Mouse (Mus musculus) erythroblast, adult 5-6 weeks (primary cell): ENCODE data around the gene Cmtm4. TPM values are rescaled to one million over a fixed set of nuclear protein-coding genes. Genes with fewer than 3 reads are reported as not detected.
A peak's percentile ranks its signal among the peaks of the same experiment; 100 is the strongest.

ENCODE experiments used
- ATAC-seq: replicated peaks from 2 replicates; pipeline ENCODE4 v1.8.0; 2016; ENCODE audit warnings: moderate number of reproducible peaks, mild to moderate bottlenecking, moderate TSS enrichment, inconsistent platforms; ENCODE audit not compliant: poor library complexity, low FRiP score, severe bottlenecking
- total RNA-seq, 2 experiments: library from RNA; stranded (forward) in 1 of 2; stranded (reverse) in 1 of 2; fragments of 150-400 nt in 1 of 2; fragments of 200-764, 138-1000 nt in 1 of 2; gene quantifications; 2 replicates each; pipeline versions ENCODE4 v1.2.3 to v1.2.4; 2015 to 2017; ENCODE audit warnings: low replicate concordance in 2 of 2

Gene Cmtm4
- total RNA-seq, 2 experiments from 2014 or later: 0.51 to 0.96 TPM

GRCm38 (mm10) chr8:104379301-104379836 is 16.2 kb downstream of the Cmtm4 start:
- ATAC-seq: no peak

- ATAC-seq: no peak
Observed at GRCm38 (mm10) chr8:104376669-104377068, 18.9 kb downstream of the Cmtm4 start.

- no peak for ATAC-seq
Observed at GRCm38 (mm10) chr8:104375959-104376358, 19.6 kb downstream of the Cmtm4 start.

GRCm38 (mm10) chr8:104374864-104375846 is 20.5 kb downstream of the Cmtm4 start:
- no peak for ATAC-seq

GRCm38 (mm10) chr8:104374269-104374668 is 21.3 kb downstream of the Cmtm4 start:
- no peak for ATAC-seq

GRCm38 (mm10) chr8:104373779-104374178 is 21.8 kb downstream of the Cmtm4 start:
- no peak for ATAC-seq

GRCm38 (mm10) chr8:104371121-104371520 is 24.5 kb downstream of the Cmtm4 start:
- no peak for ATAC-seq

GRCm38 (mm10) chr8:104370071-104370470 is 25.5 kb downstream of the Cmtm4 start:
- ATAC-seq: no peak

- ATAC-seq: no peak
Observed at GRCm38 (mm10) chr8:104369591-104369990, 26.0 kb downstream of the Cmtm4 start.

- no peak for ATAC-seq
Observed at GRCm38 (mm10) chr8:104367398-104367797, 28.2 kb downstream of the Cmtm4 start.

GRCm38 (mm10) chr8:104365695-104366094 is 29.9 kb downstream of the Cmtm4 start:
- no peak for ATAC-seq

- ATAC-seq: no peak
Observed at GRCm38 (mm10) chr8:104359778-104360456, 35.7 kb downstream of the Cmtm4 start.

- ATAC-seq: no peak
Observed at GRCm38 (mm10) chr8:104358637-104359036, 37.0 kb downstream of the Cmtm4 start.

GRCm38 (mm10) chr8:104354504-104354903 is 41.1 kb downstream of the Cmtm4 start:
- ATAC-seq: no peak

- no peak for ATAC-seq
Observed at GRCm38 (mm10) chr8:104353186-104353585, 42.4 kb downstream of the Cmtm4 start.

GRCm38 (mm10) chr8:104350047-104350446 is 45.6 kb downstream of the Cmtm4 start:
- ATAC-seq: no peak

GRCm38 (mm10) chr8:104348971-104349370 is 46.6 kb downstream of the Cmtm4 start:
- no peak for ATAC-seq

GRCm38 (mm10) chr8:104346706-104347105 is 48.9 kb downstream of the Cmtm4 start:
- no peak for ATAC-seq

- ATAC-seq: no peak
Observed at GRCm38 (mm10) chr8:104344622-104345021, 51.0 kb downstream of the Cmtm4 start.

- peak; percentile 91 for ATAC-seq
Observed at GRCm38 (mm10) chr8:104343957-104344356, 51.6 kb downstream of the Cmtm4 start.

GRCm38 (mm10) chr8:104342426-104342825 is 53.2 kb downstream of the Cmtm4 start:
- ATAC-seq: no peak
